Mouse (Mus musculus) midbrain, embryonic 10.5 days (tissue): ENCODE results near the gene Vps9d1. TPM values are rescaled to one million over a fixed set of nuclear protein-coding genes. Genes with fewer than 3 reads are reported as not detected.
"Not testable (repeated sequence)": the region's sequence is repeated elsewhere in the genome, so short reads cannot be mapped to it uniquely, and the experiment has no call there.

Experiments
- DNase-seq: peaks from one replicate; pipeline ENCODE4 v3.0.0-alpha.2; 2017; ENCODE audit warnings: low spot score
- H3K27ac ChIP-seq: fragments of 300-500 bp; sonication (generic); replicated peaks from 2 replicates; pipeline ENCODE4 v1.5.1; 2016; ENCODE audit warnings: mild to moderate bottlenecking
- H3K27me3 ChIP-seq: fragments of 300-500 bp; sonication (generic); 2 replicates; pipeline ENCODE4 v1.6.1; 2016; ENCODE audit warnings: low read depth, mild to moderate bottlenecking; ENCODE audit not compliant: poor library complexity, severe bottlenecking
- H3K36me3 ChIP-seq: fragments of 300-500 bp; sonication (generic); 2 replicates; pipeline ENCODE4 v1.6.1; 2016; ENCODE audit warnings: mild to moderate bottlenecking, moderate library complexity
- H3K4me1 ChIP-seq: fragments of 300-500 bp; sonication (generic); 2 replicates; pipeline ENCODE4 v1.6.1; 2016
- H3K4me3 ChIP-seq: fragments of 300-500 bp; sonication (generic); 2 replicates; pipeline ENCODE4 v1.5.1; 2016; ENCODE audit warnings: mild to moderate bottlenecking, moderate library complexity
- H3K9me3 ChIP-seq: fragments of 300-500 bp; sonication (generic); replicated peaks from 2 replicates; pipeline ENCODE4 v1.6.1; 2016; ENCODE audit warnings: mild to moderate bottlenecking
- WGBS: fragments of 180-500 bp; shearing (Covaris S2); methylation state at CpG from one replicate; pipeline ENCODE4 v1.1.7; 2016; 5-methylcytosine and 5-hydroxymethylcytosine counted together
- polyA plus RNA-seq: library from polyadenylated mRNA; unstranded; fragments of >200 nt; fragmentation: Nextera tagmentation; extraction: Ambion mirVana; gene quantifications from 2 replicates; pipeline ENCODE4 v1.2.1, GENCODE M21; 2016

Vps9d1 gene
- polyA plus RNA-seq, 1 experiment from 2014 or later, result 24.0 TPM

DNA sequence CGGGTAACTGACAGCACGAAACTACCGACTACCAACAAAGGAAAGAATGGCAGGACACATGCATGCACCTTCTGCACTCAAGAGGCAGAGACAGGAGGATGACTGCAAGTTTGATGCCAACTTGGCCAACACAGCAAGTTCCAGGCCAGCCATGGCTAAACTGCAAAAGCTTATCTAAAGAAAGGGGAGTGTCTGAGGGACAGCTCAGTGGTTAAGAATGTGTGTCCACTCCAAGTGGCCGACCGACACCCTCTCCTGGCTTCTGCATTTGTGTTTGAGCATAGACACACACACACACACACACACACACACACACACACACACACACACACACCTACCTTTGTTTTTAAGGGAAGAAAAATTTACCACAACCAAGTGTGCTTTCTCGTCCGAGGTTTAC, 24.3 kb upstream of the Vps9d1 start:
- Histone ChIP-seq H3K4me3 (no peak overlapping the region), H3K9me3 (no peaks in the 10 kb centered on the region), H3K4me1 (no peaks in the 10 kb centered on the region), H3K27ac (no peak overlapping the region), H3K36me3 (peaks cover 89% of the 10 kb centered on the region), H3K27me3 (no peaks in the 10 kb centered on the region)
- DNase-seq, result no peak
- 88% methylated on average over 7 of the region's 7 CpGs for WGBS

DNA sequence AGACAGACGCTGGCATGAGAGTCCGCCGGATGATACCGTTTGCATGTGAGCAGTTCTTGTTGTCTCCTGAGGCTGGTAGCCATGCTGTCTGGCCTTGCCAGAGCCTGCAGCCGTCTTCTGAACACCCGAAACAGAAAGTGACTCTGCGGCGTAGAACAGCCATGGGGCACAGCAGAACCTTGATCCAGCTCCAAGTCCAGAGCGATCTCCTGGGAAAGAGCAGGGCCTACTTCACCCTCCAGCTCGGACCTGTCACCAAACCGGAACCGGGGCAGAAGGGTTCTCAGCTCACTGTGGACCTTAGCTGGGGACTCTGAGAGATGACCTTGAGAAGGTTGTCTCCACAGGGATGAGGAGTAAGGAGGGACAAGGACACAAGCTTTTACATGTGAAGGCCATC, 20.9 kb upstream of the Vps9d1 start:
- WGBS, result 95% methylated on average over 12 of the region's 12 CpGs
- Histone ChIP-seq H3K36me3 (peaks cover 93% of the 10 kb centered on the region), H3K4me1 (0 out of 2 replicates have a peak, but pooled peaks cover 3% of the 10 kb centered on the region), H3K27ac (no peak overlapping the region), H3K4me3 (no peak overlapping the region), H3K9me3 (no peaks in the 10 kb centered on the region), H3K27me3 (no peaks in the 10 kb centered on the region)
- no peak for DNase-seq

DNA sequence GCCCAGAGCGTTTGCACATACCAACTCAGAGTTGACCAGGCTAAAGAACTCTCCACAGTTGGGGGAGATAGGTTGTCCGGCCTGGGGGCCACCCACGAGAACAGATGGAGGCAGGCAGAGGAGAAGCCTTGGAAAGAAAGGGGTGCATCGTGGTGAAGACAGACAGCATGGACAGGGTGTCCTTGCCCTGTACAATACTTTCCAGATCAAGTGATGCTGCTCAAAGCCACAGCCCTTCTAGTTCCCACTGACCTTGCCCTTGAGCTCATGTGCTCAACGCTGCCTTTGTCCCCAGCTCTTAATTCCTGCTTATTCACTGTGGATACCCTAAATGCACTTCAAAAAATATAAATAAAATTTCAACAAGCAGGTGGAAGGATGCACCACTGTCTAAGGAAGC, 20.3 kb upstream of the Vps9d1 start:
- WGBS, result 88% methylated on average over 5 of the region's 5 CpGs
- Histone ChIP-seq H3K27me3 (no peaks in the 10 kb centered on the region), H3K4me1 (0 out of 2 replicates have a peak, but pooled peaks cover 3% of the 10 kb centered on the region), H3K4me3 (no peak overlapping the region), H3K27ac (no peak overlapping the region), H3K36me3 (peaks cover 93% of the 10 kb centered on the region), H3K9me3 (no peaks in the 10 kb centered on the region)
- no peak for DNase-seq

DNA sequence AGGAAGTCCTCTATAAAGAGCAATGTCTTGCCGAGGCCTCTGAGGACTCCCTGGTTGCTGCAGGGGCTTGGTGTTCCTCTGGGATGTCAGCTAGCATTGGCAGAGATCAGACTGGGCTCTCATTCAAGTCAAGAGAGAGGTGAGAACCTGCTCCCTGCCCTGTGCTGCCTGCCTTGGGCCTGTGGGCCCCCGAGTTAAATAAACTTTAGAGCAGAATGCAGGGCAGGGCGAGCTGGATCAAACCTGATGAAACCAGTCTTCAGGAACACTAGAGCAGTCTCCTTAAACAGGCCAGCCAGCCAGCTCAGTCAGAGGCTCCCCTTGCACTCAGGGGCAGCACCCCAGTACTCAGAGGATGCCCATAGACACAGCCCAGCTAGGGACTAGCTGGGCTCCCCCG, 17.8 kb upstream of the Vps9d1 start:
- H3K4me1 ChIP-seq, result peaks cover 9% of the 10 kb centered on the region; the same call in 1 of the 2 replicates
- 84% methylated on average over 4 of the region's 4 CpGs for WGBS
- no peaks in the 10 kb centered on the region for H3K27me3 ChIP-seq
- no peak overlapping the region; the same call in 1 of the 2 replicates for H3K27ac ChIP-seq
- no peaks in the 10 kb centered on the region for H3K9me3 ChIP-seq
- no peak overlapping the region for H3K4me3 ChIP-seq
- H3K36me3 ChIP-seq, result peaks cover 99% of the 10 kb centered on the region
- no peak for DNase-seq

DNA sequence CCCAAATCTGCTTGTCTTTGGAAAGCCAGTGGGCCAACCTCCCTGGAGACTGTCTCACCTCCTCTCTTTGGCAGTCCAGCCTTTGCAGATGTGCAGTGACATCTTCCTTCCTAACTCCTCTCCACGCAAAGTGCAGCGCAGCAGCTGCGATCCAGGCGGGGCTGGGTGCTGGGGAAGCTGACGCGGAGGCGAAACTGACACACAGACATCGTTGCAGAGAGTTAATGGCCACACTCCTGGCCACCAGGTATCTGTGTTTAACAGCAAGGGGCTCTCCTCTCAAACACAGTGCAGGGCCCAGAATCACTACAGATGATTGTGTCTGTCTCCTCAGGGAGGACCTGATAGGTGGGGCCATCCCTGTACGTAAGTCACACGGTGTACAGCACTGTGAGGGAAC, 17.0 kb upstream of the Vps9d1 start:
- DNase-seq, result no peak
- Histone ChIP-seq H3K27ac (no peak overlapping the region), H3K4me3 (no peak overlapping the region), H3K9me3 (no peaks in the 10 kb centered on the region), H3K36me3 (peaks cover 99% of the 10 kb centered on the region), H3K27me3 (no peaks in the 10 kb centered on the region), H3K4me1 (peaks cover 9% of the 10 kb centered on the region; the same call in 1 of the 2 replicates)
- 91% methylated on average over 10 of the region's 10 CpGs for WGBS

DNA sequence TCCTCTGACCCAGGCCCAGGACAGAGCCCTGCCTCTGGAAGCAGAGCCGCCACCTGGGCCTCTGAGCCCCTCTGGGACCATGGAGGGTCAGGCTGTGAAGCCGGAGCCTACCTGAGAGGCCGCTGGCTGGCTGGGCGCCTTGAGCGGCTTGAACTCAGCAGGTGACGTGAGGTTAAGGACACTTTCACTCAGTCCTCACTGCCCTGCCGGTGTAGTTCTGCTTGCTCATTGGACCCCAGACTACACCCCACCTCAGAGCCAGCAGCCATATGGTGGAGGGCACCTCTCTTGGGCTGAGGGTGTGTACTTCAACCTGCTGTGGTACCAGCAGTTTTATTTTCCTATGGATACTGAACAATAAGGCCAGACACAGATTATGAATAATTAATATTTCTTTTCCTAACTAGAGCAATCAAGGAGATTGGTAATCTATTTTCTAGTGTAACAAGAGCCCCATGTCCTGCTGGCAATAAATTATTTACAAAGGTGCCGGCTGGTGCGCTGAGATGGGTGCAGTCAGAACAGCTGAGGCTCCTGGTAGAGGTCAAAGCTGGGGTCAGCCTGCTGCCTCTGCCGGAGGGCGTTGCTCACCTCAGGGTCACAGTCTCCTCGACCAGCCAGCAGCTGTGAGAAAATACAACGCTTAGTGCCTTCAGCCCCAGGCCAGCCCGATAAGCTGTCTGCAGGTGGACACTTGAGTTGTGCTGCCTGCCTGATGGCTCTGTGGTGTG, 13.9 kb upstream of the Vps9d1 start:
- no peaks in the 10 kb centered on the region for H3K27me3 ChIP-seq
- no peaks in the 10 kb centered on the region for H3K9me3 ChIP-seq
- H3K36me3 ChIP-seq, result peaks cover 99% of the 10 kb centered on the region
- H3K27ac ChIP-seq, result 0 out of 2 replicates have a peak overlapping the region, but pooled peaks have one; percentile 20
- peaks cover 9% of the 10 kb centered on the region; the same call in 1 of the 2 replicates for H3K4me1 ChIP-seq
- WGBS, result 88% methylated on average over 14 of the region's 14 CpGs
- DNase-seq, result peak; percentile 27
- no peak overlapping the region for H3K4me3 ChIP-seq

DNA sequence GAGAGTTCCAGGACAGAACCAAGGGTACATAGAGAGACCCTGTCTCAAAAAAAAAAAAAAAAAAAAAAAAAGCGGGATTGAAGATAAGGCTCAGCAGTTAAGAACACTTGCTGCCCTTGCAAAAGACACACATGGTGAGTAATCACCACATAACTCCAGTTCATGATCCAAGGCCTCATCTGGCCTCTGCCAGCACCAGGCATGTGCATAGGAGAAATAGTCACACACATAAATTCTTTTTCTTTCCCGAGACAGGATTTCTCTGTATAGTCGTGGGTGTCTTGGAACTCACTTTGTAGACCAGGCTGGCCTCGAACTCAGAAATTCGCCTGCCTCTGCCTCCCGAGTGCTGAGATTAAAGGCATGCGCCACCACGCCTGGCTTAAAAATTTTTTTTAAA, 3.4 kb upstream of the Vps9d1 start:
- H3K36me3 ChIP-seq, result peaks cover 65% of the 10 kb centered on the region

DNA sequence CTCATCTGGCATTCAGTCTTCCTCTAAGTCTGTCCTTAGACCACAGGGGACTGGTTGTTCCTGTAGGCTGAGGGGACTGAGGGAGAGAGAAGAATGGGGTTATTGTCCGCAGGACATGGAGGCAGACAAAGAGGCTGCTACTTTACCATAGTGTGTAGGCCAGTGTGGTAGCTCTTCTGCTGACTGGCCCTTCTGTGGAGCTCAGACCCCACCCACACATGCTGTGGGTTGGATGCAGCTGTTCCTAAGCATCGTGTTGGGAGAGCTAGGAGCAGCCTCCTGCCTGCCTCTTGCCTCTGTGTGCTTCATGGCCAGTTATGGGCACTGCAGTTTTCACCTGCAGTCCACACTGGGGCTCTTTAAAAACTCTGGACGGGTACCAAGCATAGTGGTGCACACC, 3.0 kb upstream of the Vps9d1 start:
- Histone ChIP-seq H3K36me3 (peaks cover 64% of the 10 kb centered on the region), H3K4me3 (no peak overlapping the region), H3K9me3 (no peaks in the 10 kb centered on the region), H3K27ac (no peak overlapping the region), H3K27me3 (no peaks in the 10 kb centered on the region), H3K4me1 (peaks cover 37% of the 10 kb centered on the region)
- 83% methylated on average over 3 of the region's 3 CpGs for WGBS
- no peak for DNase-seq

More for the DNA sequence above, 3.4 kb upstream of the Vps9d1 start:
- not testable (repeated sequence) for H3K4me3 ChIP-seq, H3K9me3 ChIP-seq, H3K27me3 ChIP-seq, H3K27ac ChIP-seq, DNase-seq
- 92% methylated on average over 8 of the region's 8 CpGs for WGBS
- H3K4me1 ChIP-seq, result peaks cover 32% of the 10 kb centered on the region

DNA sequence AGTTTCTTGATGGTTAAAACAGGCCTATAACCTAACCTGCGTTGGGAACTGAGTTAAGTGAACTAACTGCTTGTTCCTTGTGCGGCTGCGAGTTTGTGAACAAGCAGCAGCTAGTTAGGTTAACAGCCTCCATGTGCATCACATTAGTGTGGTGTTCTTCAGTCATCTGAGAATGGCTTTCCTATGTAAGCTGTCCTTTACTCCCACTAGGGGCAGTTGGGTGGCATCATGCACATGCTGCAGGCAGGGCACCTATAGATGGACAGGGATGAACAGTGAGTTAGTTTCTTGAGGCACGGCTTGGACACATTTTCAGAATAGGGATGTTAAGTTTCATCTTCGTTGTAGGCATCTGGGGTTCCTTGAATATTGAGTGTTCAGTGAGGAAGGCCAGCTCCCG, 1.0 kb upstream of the Vps9d1 start:
- Histone ChIP-seq H3K27me3 (no peaks in the 10 kb centered on the region), H3K9me3 (no peaks in the 10 kb centered on the region), H3K36me3 (peaks cover 69% of the 10 kb centered on the region), H3K4me3 (peak overlapping the region; percentile 93), H3K27ac (no peak overlapping the region), H3K4me1 (peaks cover 37% of the 10 kb centered on the region)
- 77% methylated on average over 6 of the region's 6 CpGs for WGBS
- DNase-seq, result no peak

DNA sequence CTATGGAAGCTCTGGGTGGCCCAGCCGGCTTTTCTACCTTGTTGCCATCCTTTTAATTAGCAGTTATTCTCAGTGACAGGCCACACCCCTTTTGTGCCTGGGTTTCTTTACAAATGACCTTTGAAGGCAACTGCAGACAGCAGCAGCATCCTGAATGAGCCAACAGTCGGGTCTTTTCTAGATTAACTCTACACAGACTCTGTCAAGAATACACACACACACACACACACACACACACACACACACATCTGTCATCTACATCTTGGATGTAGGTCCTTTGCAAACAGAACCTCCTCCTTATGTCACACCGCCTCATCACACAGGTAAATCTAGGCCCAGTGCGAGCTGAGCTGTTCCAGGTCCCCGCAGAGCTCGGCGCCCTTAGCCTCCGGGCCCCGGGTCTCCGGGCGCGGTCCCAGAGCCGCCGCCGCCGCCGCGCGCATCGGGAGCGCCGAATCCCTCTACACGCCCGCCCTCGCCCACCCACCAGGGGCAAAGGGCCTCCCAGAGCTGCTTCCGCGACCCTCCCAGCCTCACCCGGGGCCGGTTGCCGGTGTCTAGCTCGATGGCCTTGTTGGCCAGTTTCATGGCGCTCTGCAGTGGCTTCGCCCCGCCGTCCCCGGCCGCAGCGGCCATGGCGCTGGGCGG, 573 bp downstream of the Vps9d1 start:
- Histone ChIP-seq H3K9me3 (no peaks in the 10 kb centered on the region), H3K4me1 (peaks cover 37% of the 10 kb centered on the region), H3K27me3 (no peaks in the 10 kb centered on the region), H3K36me3 (peaks cover 68% of the 10 kb centered on the region), H3K27ac (peak overlapping the region; percentile 96), H3K4me3 (peak overlapping the region; percentile 93)
- no peak for DNase-seq
- under 1% methylated on average over 40 of the region's 40 CpGs for WGBS

DNA sequence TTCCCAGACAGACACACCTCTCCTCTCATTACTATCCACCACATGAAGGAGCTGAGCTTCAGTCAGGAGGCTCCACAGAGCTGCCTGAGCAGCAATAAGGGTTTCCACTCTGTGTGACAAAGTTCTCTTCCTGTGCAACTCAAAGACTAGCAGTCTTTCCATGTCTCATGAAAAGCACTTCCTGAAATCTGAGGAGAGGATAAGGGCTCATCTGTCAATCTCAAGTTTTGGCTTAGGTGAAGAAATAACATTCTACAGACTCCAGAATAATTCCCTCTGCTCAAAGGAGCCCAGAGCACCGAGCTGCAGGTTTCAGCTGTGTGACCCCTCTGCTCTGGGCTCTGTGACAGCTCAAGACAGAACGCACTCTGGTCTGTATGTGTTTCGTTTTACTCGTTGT, 1.2 kb downstream of the Vps9d1 start:
- H3K9me3 ChIP-seq, result no peaks in the 10 kb centered on the region
- peak overlapping the region; percentile 93 for H3K4me3 ChIP-seq
- peaks cover 37% of the 10 kb centered on the region for H3K4me1 ChIP-seq
- no peaks in the 10 kb centered on the region for H3K27me3 ChIP-seq
- H3K27ac ChIP-seq, result no peak overlapping the region
- no peak for DNase-seq
- WGBS, result 73% methylated on average over 4 of the region's 4 CpGs
- peaks cover 68% of the 10 kb centered on the region for H3K36me3 ChIP-seq

DNA sequence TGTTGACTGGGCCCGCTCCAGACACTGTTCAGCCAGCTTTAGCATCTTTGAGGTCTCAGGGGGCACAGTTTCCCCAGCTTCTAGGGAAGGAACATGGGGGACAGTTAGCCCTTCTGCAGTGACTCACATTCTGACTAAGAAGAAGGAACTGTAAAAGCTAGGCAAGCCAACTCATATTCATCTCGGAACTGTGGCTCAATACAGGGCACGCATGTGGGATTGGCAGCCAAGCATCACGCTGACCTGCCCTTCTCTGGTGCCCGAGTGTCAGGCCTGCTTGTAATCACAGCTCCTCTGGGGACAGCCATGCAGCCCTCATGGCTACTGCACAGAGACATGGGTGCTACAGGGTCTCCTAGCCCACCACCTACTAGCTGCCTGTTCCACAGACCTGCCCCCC, 3.2 kb downstream of the Vps9d1 start:
- WGBS, result 95% methylated on average over 5 of the region's 5 CpGs
- no peak overlapping the region for H3K27ac ChIP-seq
- no peaks in the 10 kb centered on the region for H3K9me3 ChIP-seq
- peaks cover 68% of the 10 kb centered on the region for H3K36me3 ChIP-seq
- no peak for DNase-seq
- H3K27me3 ChIP-seq, result no peaks in the 10 kb centered on the region
- no peak overlapping the region for H3K4me3 ChIP-seq
- H3K4me1 ChIP-seq, result peaks cover 30% of the 10 kb centered on the region

DNA sequence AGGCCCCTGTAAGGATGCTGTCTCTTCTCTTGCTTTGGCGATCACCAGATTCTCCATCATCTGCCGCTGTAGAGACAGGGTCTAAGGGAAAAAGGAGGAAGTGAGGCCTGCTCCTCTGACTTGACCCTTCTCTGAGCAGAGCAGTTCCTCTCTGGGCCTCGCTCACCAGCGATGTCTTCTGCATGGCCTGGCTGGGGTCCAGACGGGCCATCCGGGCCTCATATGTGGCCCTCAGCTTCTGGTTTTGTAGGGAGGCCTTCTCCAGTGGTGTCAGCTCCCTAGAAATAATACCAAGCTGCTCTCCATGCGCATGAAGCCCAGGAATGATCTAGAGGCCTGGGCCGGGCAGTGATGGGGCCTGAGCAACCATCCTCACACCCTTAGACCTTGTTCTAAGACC, 5.6 kb downstream of the Vps9d1 start:
- H3K27me3 ChIP-seq, result no peaks in the 10 kb centered on the region
- H3K27ac ChIP-seq, result no peak overlapping the region
- H3K4me3 ChIP-seq, result no peak overlapping the region
- WGBS, result 95% methylated on average over 8 of the region's 8 CpGs
- H3K36me3 ChIP-seq, result peaks cover 88% of the 10 kb centered on the region
- peaks cover 15% of the 10 kb centered on the region for H3K4me1 ChIP-seq
- DNase-seq, result no peak
- H3K9me3 ChIP-seq, result no peaks in the 10 kb centered on the region
